8 mouse cellular contexts compared by ENCODE assay signal in genomic region chr12:8499871-8500596, GRCm38 (mm10). TPM values are rescaled to one million over a fixed set of nuclear protein-coding genes. Genes with fewer than 3 reads are reported as not detected.
DNase-seq lines count a peak whose midpoint lies in the region; ATAC-seq and TF ChIP-seq lines count a peak whose summit lies in the region.

Gene Rhob, minus strand, starts transcription at chr12:8500009.

- peak within 1 kb of the TSS; percentile 82 for H3K4me2 ChIP-seq in hindbrain, embryonic 14.5 days (replicated peaks)

- no peaks in the 10 kb centered on the region for H3K27me3 ChIP-seq in Patski
- no peaks in the 10 kb centered on the region for H3K27me3 ChIP-seq in hindbrain, embryonic 14.5 days (ENCODE audit: control insufficient read depth, insufficient read depth, low read length)

- H3K4me1 ChIP-seq in hindbrain, embryonic 14.5 days (replicated peaks; ENCODE audit: control insufficient read depth, insufficient read depth, low read length), result peaks cover 33% of the 10 kb centered on the region

- peak within 1 kb of the TSS; percentile 96 for H3K9ac ChIP-seq in hindbrain, embryonic 14.5 days

- POLR2A ChIA-PET in Patski (lab: Charles Lee), result interaction anchor here (0.9 to 4.9 kb wide), 16 partner anchors 10 to 187 kb away, joined by 3 to 23 read pairs (median 4); partner anchors contain the start of gene Hs1bp3

- WGBS in hindbrain, embryonic 14.5 days, result under 1% methylated on average over 56 of the region's 56 CpGs

- no peaks in the 10 kb centered on the region for H3K9me3 ChIP-seq in hindbrain, embryonic 14.5 days (ENCODE audit: control insufficient read depth, low read length)

- ATAC-seq in Patski, result peak; percentile 94
- ATAC-seq in hindbrain, embryonic 14.5 days (ENCODE audit: low FRiP score), result peak; percentile 97

- peak; percentile 85 for DNase-seq in Patski (ENCODE audit: low read depth, low spot score)
- peak; percentile 94 to 97 for DNase-seq in cerebellum, postnatal 14 days
- DNase-seq in frontal cortex, postnatal 25 days (ENCODE audit: low spot score in 2 of 2), result peak; percentile 97 to 99
- peak; percentile 98 for DNase-seq in hindbrain, embryonic 14.5 days (ENCODE audit: low spot score)
- peak; percentile 98 to 99 for DNase-seq in layer of hippocampus, postnatal 36 days
- peak; percentile 98 for DNase-seq in lung, postnatal 36 days
- peak; percentile 98 for DNase-seq in retina, postnatal 1 day
- peak; percentile 94 to 96 for DNase-seq in urinary bladder, adult 18-20 months (ENCODE audit: low spot score in 2 of 2)

- in situ Hi-C loops in Patski (cut with MboI; ENCODE audit: low pct_unique_long_range_greater_than_20kb), result loop anchor here (5.0 kb wide), 1 partner anchor 178 kb away; no protein-coding TSS in a partner anchor

- CTCF ChIA-PET in Patski (lab: Charles Lee), result interaction anchor here (0.6 to 4.5 kb wide), 11 partner anchors 29 to 191 kb away, joined by 3 to 30 read pairs (median 4); no protein-coding TSS in a partner anchor

- H3K4me3 ChIP-seq in hindbrain, embryonic 14.5 days (replicated peaks; ENCODE audit: low read length), result peak within 1 kb of the TSS; percentile 74

- peak within 1 kb of the TSS; percentile 99 for H3K27ac ChIP-seq in hindbrain, embryonic 14.5 days

- H3K36me3 ChIP-seq in hindbrain, embryonic 14.5 days (replicated peaks; ENCODE audit: control insufficient read depth, insufficient read depth), result no peaks in the 10 kb centered on the region

- no peak for TF ChIP-seq CTCF in Patski (IDR thresholded peaks at IDR 0.05)

RNA-seq across cellular contexts. Expression of gene Rhob, which starts in this region (rescaled TPM):
- polyA plus RNA-seq in Patski (2021), result 217 TPM
- 113 and 131 TPM in 2 replicates for polyA plus RNA-seq in hindbrain, embryonic 14.5 days (2014; fragmentation: Nextera tagmentation; extraction: Ambion mirVana)
- 100 to 1,000 TPM; 354 to 385 TPM for total RNA-seq in layer of hippocampus, postnatal 36 days (2021)

Comparison
In these comparisons a context has a peak if more than half of its experiments do, and no peak if none do; other contexts are left out.
1. Peak in every context shown above with its lines: DNase-seq, ATAC-seq, H3K4me3 ChIP-seq and H3K27ac ChIP-seq.